Mouse (Mus musculus) MEL (cell line): ENCODE measurements around the gene Lad1. TPM values are rescaled to one million over a fixed set of nuclear protein-coding genes. Genes with fewer than 3 reads are reported as not detected.

Experiments
- DNase-seq: peaks from one replicate; pipeline ENCODE4 v3.0.0; 2011; ENCODE audit warnings: low read depth, low spot score
- H3K27ac ChIP-seq: 2 replicates; pipeline ENCODE4 v1.5.1; 2012; ENCODE audit warnings: low read depth, mild to moderate bottlenecking, control low read depth, low read length, moderate library complexity; ENCODE audit not compliant: control insufficient read depth
- H3K27me3 ChIP-seq, 2 experiments: fragments of 150-350 bp in 1 of 2; sonication (generic) in 1 of 2; 2 replicates each; pipeline ENCODE4 v1.6.1; 2012; ENCODE audit warnings: low read length in 2 of 2, mild to moderate bottlenecking in 2 of 2, improper control_type of control experiment in 1 of 2, moderate library complexity in 1 of 2; ENCODE audit not compliant: insufficient read depth in 2 of 2, control insufficient read depth in 1 of 2
- H3K36me3 ChIP-seq, 2 experiments: 2 replicates each; pipeline ENCODE4 v1.6.1; 2012 to 2014; ENCODE audit warnings: low read length in 2 of 2, improper control_type of control experiment in 1 of 2, inconsistent platforms in 1 of 2, mild to moderate bottlenecking in 1 of 2; ENCODE audit not compliant: insufficient read depth in 2 of 2, control insufficient read depth in 1 of 2
- H3K4me1 ChIP-seq, 2 experiments: fragments of 150-350 bp in 1 of 2; sonication (generic) in 1 of 2; 2 replicates each; pipeline ENCODE4 v1.6.1; 2012; ENCODE audit warnings: low read length in 2 of 2, improper control_type of control experiment in 1 of 2, mild to moderate bottlenecking in 1 of 2; ENCODE audit not compliant: insufficient read depth in 2 of 2, control insufficient read depth in 1 of 2
- H3K4me3 ChIP-seq, 2 experiments: fragments of 150-350 bp in 1 of 2; sonication (generic) in 1 of 2; 2 replicates each; pipeline ENCODE4 v1.5.1; 2012; ENCODE audit warnings: low read depth in 2 of 2, low read length in 2 of 2, mild to moderate bottlenecking in 2 of 2, moderate library complexity in 2 of 2, control low read depth in 1 of 2, improper control_type of control experiment in 1 of 2; ENCODE audit not compliant: control insufficient read depth in 1 of 2, insufficient read depth in 1 of 2
- H3K79me2 ChIP-seq: 2 replicates; pipeline ENCODE4 v1.6.1; 2012; ENCODE audit warnings: mild to moderate bottlenecking, low read length, moderate library complexity; ENCODE audit not compliant: control insufficient read depth, poor library complexity, insufficient read depth
- H3K9ac ChIP-seq: 2 replicates; pipeline ENCODE4 v1.6.1; 2012; ENCODE audit warnings: low read depth, mild to moderate bottlenecking, control low read depth, low read length, moderate library complexity; ENCODE audit not compliant: control insufficient read depth, poor library complexity, severe bottlenecking
- H3K9me3 ChIP-seq: fragments of 150-350 bp; sonication (generic); replicated peaks from 2 replicates; pipeline ENCODE4 v1.6.1; 2012; ENCODE audit warnings: mild to moderate bottlenecking, low read length, improper control_type of control experiment, moderate library complexity; ENCODE audit not compliant: insufficient read depth
- CHD1 ChIP-seq: IDR thresholded peaks from 2 replicates; pipeline ENCODE4 v1.6.1; 2012; ENCODE audit warnings: low read depth, mild to moderate bottlenecking, inconsistent platforms, low read length, improper control_type of control experiment
- ELF1 ChIP-seq: IDR thresholded peaks from 2 replicates; pipeline ENCODE4 v1.6.1; 2014; ENCODE audit warnings: low read depth, mild to moderate bottlenecking, inconsistent platforms, low read length, improper control_type of control experiment, moderate library complexity
- ETS1 ChIP-seq: IDR thresholded peaks from 2 replicates; pipeline ENCODE4 v1.6.1; 2012; ENCODE audit warnings: low read depth, mild to moderate bottlenecking, inconsistent platforms, low read length, improper control_type of control experiment, moderate library complexity
- GABPA ChIP-seq: IDR thresholded peaks from 2 replicates; pipeline ENCODE4 v1.6.1; 2012; ENCODE audit warnings: low read depth, mild to moderate bottlenecking, inconsistent platforms, low read length, improper control_type of control experiment, moderate library complexity
- GATA1 ChIP-seq: IDR thresholded peaks from 2 replicates; pipeline ENCODE4 v1.6.1; 2011; ENCODE audit warnings: low read depth, low read length, improper control_type of control experiment
- HCFC1 ChIP-seq: IDR thresholded peaks from 2 replicates; pipeline ENCODE4 v1.6.1; 2012; ENCODE audit warnings: low read depth, mild to moderate bottlenecking, inconsistent platforms, low read length, improper control_type of control experiment, moderate library complexity
- JUND ChIP-seq: IDR thresholded peaks from 2 replicates; pipeline ENCODE4 v1.6.1; 2011; ENCODE audit warnings: low read depth, mild to moderate bottlenecking, improper control_type of control experiment, low read length
- MAFK ChIP-seq: IDR thresholded peaks from 2 replicates; pipeline ENCODE4 v1.6.1; 2011; ENCODE audit warnings: low read depth, mild to moderate bottlenecking, low read length, improper control_type of control experiment, borderline replicate concordance
- MAZ ChIP-seq: IDR thresholded peaks from 2 replicates; pipeline ENCODE4 v1.6.1; 2012; ENCODE audit warnings: low read depth, mild to moderate bottlenecking, inconsistent platforms, low read length, improper control_type of control experiment
- MYB ChIP-seq: IDR thresholded peaks from 2 replicates; pipeline ENCODE4 v1.6.1; 2011; ENCODE audit warnings: mild to moderate bottlenecking, low read depth, low read length, improper control_type of control experiment
- NRF1 ChIP-seq: IDR thresholded peaks from 2 replicates; pipeline ENCODE4 v1.6.1; 2014; ENCODE audit warnings: low read depth, mild to moderate bottlenecking, inconsistent platforms, low read length, improper control_type of control experiment, moderate library complexity; ENCODE audit not compliant: poor library complexity, insufficient read depth, severe bottlenecking
- POLR2A ChIP-seq, 2 experiments: IDR thresholded peaks; 2 replicates each; pipeline ENCODE4 v1.6.1; 2011 to 2012; ENCODE audit warnings: low read length in 2 of 2, mild to moderate bottlenecking in 2 of 2, control low read depth in 1 of 2, improper control_type of control experiment in 1 of 2, low read depth in 1 of 2, moderate library complexity in 1 of 2; ENCODE audit not compliant: control insufficient read depth in 1 of 2, insufficient read depth in 1 of 2, poor library complexity in 1 of 2
- POLR2AphosphoS2 ChIP-seq: IDR thresholded peaks from 2 replicates; pipeline ENCODE4 v1.6.1; 2011; ENCODE audit warnings: low read length, improper control_type of control experiment
- RAD21 ChIP-seq: IDR thresholded peaks from 2 replicates; pipeline ENCODE4 v1.6.1; 2011; ENCODE audit warnings: mild to moderate bottlenecking, low read depth, low read length, improper control_type of control experiment
- RCOR1 ChIP-seq: IDR thresholded peaks from 2 replicates; pipeline ENCODE4 v1.6.1; 2012; ENCODE audit warnings: low read depth, mild to moderate bottlenecking, inconsistent platforms, low read length, improper control_type of control experiment
- SIN3A ChIP-seq: IDR thresholded peaks from 2 replicates; pipeline ENCODE4 v1.6.1; 2012; ENCODE audit warnings: low read length, improper control_type of control experiment, inconsistent platforms
- SMC3 ChIP-seq: IDR thresholded peaks from 2 replicates; pipeline ENCODE4 v1.6.1; 2011; ENCODE audit warnings: low read depth, low read length, improper control_type of control experiment
- TCF12 ChIP-seq: IDR thresholded peaks from 2 replicates; pipeline ENCODE4 v1.6.1; 2014; ENCODE audit warnings: low read depth, mild to moderate bottlenecking, inconsistent platforms, low read length, improper control_type of control experiment, moderate library complexity
- UBTF ChIP-seq: IDR thresholded peaks from 2 replicates; pipeline ENCODE4 v1.6.1; 2012; ENCODE audit warnings: low read depth, mild to moderate bottlenecking, inconsistent platforms, low read length, improper control_type of control experiment, moderate library complexity, borderline replicate concordance; ENCODE audit not compliant: insufficient read depth
- USF1 ChIP-seq: IDR thresholded peaks from 2 replicates; pipeline ENCODE4 v1.6.1; 2014; ENCODE audit warnings: low read depth, mild to moderate bottlenecking, inconsistent platforms, low read length, improper control_type of control experiment, moderate library complexity
- ZMIZ1 ChIP-seq: IDR thresholded peaks from 2 replicates; pipeline ENCODE4 v1.6.1; 2012; ENCODE audit warnings: low read depth, mild to moderate bottlenecking, inconsistent platforms, low read length, improper control_type of control experiment, moderate library complexity
- polyA plus RNA-seq, 2 experiments: library from polyadenylated mRNA; stranded (reverse) in 1 of 2; unstranded in 1 of 2; fragments of >175 nt in 1 of 2; fragments of >200 nt in 1 of 2; gene quantifications; 2 replicates each; pipeline versions ENCODE4 v1.2.1 to v1.2.4; 2012; ENCODE audit warnings: low replicate concordance in 2 of 2, low read depth in 1 of 2; ENCODE audit not compliant: insufficient read length in 2 of 2, insufficient read depth in 1 of 2, missing spikeins in 1 of 2
- total RNA-seq: library from RNA; depleted of rRNA; stranded (reverse); fragments of 300-350 nt; gene quantifications from 2 replicates; pipeline ENCODE4 v1.2.3, GENCODE M21; 2012

The Lad1 gene
- total and polyA plus RNA-seq, 3 experiments = not detected

GRCm38 (mm10) chr1:135814531-135814930, 3.9 kb upstream of the Lad1 start:
- Histone ChIP-seq H3K9ac (no peak overlapping the region), H3K36me3 (no peaks in the 10 kb centered on the region), H3K4me1 (no peaks in the 10 kb centered on the region; a peak in 1 of 4 replicates), H3K4me3 (no peak overlapping the region)
- TF ChIP-seq RAD21 = no peak
- TF ChIP-seq USF1 = no peak
- no peak for TF ChIP-seq MAZ
- TF ChIP-seq GABPA = no peak
- no peak for TF ChIP-seq SMC3
- no peak for TF ChIP-seq ELF1
- no peak for TF ChIP-seq TCF12
- TF ChIP-seq HCFC1 = no peak
- TF ChIP-seq UBTF = no peak
- TF ChIP-seq POLR2AphosphoS2 = no peak
- TF ChIP-seq RCOR1 = no peak
- no peak for TF ChIP-seq MAFK
- no peak for TF ChIP-seq MYB
- TF ChIP-seq NRF1 = no peak
- TF ChIP-seq CHD1 = no peak
- TF ChIP-seq ZMIZ1 = no peak
- no peak for TF ChIP-seq GATA1
- TF ChIP-seq POLR2A (IDR thresholded peaks at IDR 0.05; ENCODE audit: control insufficient read depth in 1 of 2, insufficient read depth in 1 of 2, low read depth in 1 of 2, low read length in 2 of 2, poor library complexity in 1 of 2) = no peak
- TF ChIP-seq SIN3A = no peak
- TF ChIP-seq JUND = no peak
- TF ChIP-seq, all 39 proteins: peak for 0
- Histone ChIP-seq H3K27me3 (peaks cover 7 to 21% of the 10 kb centered on the region in 2 experiments), H3K27ac (no peak overlapping the region), H3K79me2 (no peaks in the 10 kb centered on the region), H3K9me3 (no peaks in the 10 kb centered on the region)
- no peak for DNase-seq

- H3K4me1 ChIP-seq = no peaks in the 10 kb centered on the region
- H3K9me3 ChIP-seq = no peaks in the 10 kb centered on the region
- TF ChIP-seq RCOR1 (no peak), ETS1 (no peak)
- TF ChIP-seq, all 39 proteins: peak for 0
- no peak for DNase-seq
- Histone ChIP-seq H3K4me3 (no peak overlapping the region), H3K27me3 (peaks cover 7 to 34% of the 10 kb centered on the region in 2 experiments), H3K36me3 (no peaks in the 10 kb centered on the region), H3K79me2 (no peaks in the 10 kb centered on the region), H3K9ac (no peak overlapping the region), H3K27ac (no peak overlapping the region)
Observed at GRCm38 (mm10) chr1:135817595-135817994, 803 bp upstream of the Lad1 start.
